Mouse (Mus musculus): ENCODE measurements around the gene Ralgapb. TPM values are rescaled to one million over a fixed set of nuclear protein-coding genes. Genes with fewer than 3 reads are reported as not detected.

Ralgapb gene
- total and polyA plus RNA-seq, 2 experiments = 6.1 to 9.7 TPM

GRCm38 (mm10) chr2:158501836-158502812, 92.5 kb downstream of the Ralgapb start, which contains the start of gene Adig:
Gene Adig (plus strand): TSS chr2:158502612.
- DNase-seq (ENCODE audit: extremely low read depth, low read depth, low spot score) = peak; percentile 10
- 78% methylated on average over 11 of the region's 11 CpGs for WGBS

GRCm38 (mm10) chr2:158503226-158503625, 93.6 kb downstream of the Ralgapb start:
- TF ChIP-seq POLR2A (IDR thresholded peaks at IDR 0.05; ENCODE audit: extremely low read depth, insufficient read depth, low read length) = no peak
- no peak for TF ChIP-seq CTCF (IDR thresholded peaks at IDR 0.05; ENCODE audit: low read depth, low read length)
- Histone ChIP-seq H3K4me3 (ENCODE audit: insufficient read depth, low read depth, low read length) (no peak overlapping the region), H3K36me3 (ENCODE audit: control insufficient read depth, insufficient read depth, low read length) (no peaks in the 10 kb centered on the region), H3K79me2 (ENCODE audit: control insufficient read depth, insufficient read depth, low read length) (no peaks in the 10 kb centered on the region), H3K27me3 (ENCODE audit: control insufficient read depth, insufficient read depth, low read length) (no peaks in the 10 kb centered on the region), H3K4me1 (ENCODE audit: control insufficient read depth, insufficient read depth, low read length) (no peaks in the 10 kb centered on the region), H3K27ac (replicated peaks; ENCODE audit: insufficient read depth, low read depth, low read length) (no peak overlapping the region), H3K9ac (ENCODE audit: low read depth, low read length) (no peak overlapping the region)
- no peak for DNase-seq (ENCODE audit: extremely low read depth, low read depth, low spot score)
- 84% methylated on average over 7 of the region's 7 CpGs for WGBS

More at GRCm38 (mm10) chr2:158501836-158502812, 92.5 kb downstream of the Ralgapb start, which contains the start of gene Adig:
- Histone ChIP-seq H3K27me3 (ENCODE audit: control insufficient read depth, insufficient read depth, low read length) (no peaks in the 10 kb centered on the region), H3K79me2 (ENCODE audit: control insufficient read depth, insufficient read depth, low read length) (no peaks in the 10 kb centered on the region), H3K36me3 (ENCODE audit: control insufficient read depth, insufficient read depth, low read length) (peaks cover 6% of the 10 kb centered on the region; the same call in 1 of the 2 replicates), H3K4me3 (ENCODE audit: insufficient read depth, low read depth, low read length) (no peak within 1 kb of the TSS), H3K27ac (replicated peaks; ENCODE audit: insufficient read depth, low read depth, low read length) (no peak within 1 kb of the TSS), H3K9ac (ENCODE audit: low read depth, low read length) (no peak within 1 kb of the TSS), H3K4me1 (ENCODE audit: control insufficient read depth, insufficient read depth, low read length) (no peaks in the 10 kb centered on the region)
- TF ChIP-seq CTCF (IDR thresholded peaks at IDR 0.05; ENCODE audit: low read depth, low read length) (no peak), POLR2A (IDR thresholded peaks at IDR 0.05; ENCODE audit: extremely low read depth, insufficient read depth, low read length) (no peak)

GRCm38 (mm10) chr2:158503671-158504070, 94.0 kb downstream of the Ralgapb start:
- H3K79me2 ChIP-seq (ENCODE audit: control insufficient read depth, insufficient read depth, low read length) = no peaks in the 10 kb centered on the region
- H3K4me3 ChIP-seq (ENCODE audit: insufficient read depth, low read depth, low read length) = no peak overlapping the region
- no peak for TF ChIP-seq POLR2A (IDR thresholded peaks at IDR 0.05; ENCODE audit: extremely low read depth, insufficient read depth, low read length)
- no peak for TF ChIP-seq CTCF (IDR thresholded peaks at IDR 0.05; ENCODE audit: low read depth, low read length)
- H3K27ac ChIP-seq (replicated peaks; ENCODE audit: insufficient read depth, low read depth, low read length) = no peak overlapping the region
- no peaks in the 10 kb centered on the region for H3K36me3 ChIP-seq (ENCODE audit: control insufficient read depth, insufficient read depth, low read length)
- 83% methylated on average over 4 of the region's 4 CpGs for WGBS
- no peaks in the 10 kb centered on the region for H3K27me3 ChIP-seq (ENCODE audit: control insufficient read depth, insufficient read depth, low read length)
- no peak overlapping the region for H3K9ac ChIP-seq (ENCODE audit: low read depth, low read length)
- DNase-seq (ENCODE audit: extremely low read depth, low read depth, low spot score) = peak; percentile 13
- H3K4me1 ChIP-seq (ENCODE audit: control insufficient read depth, insufficient read depth, low read length) = no peaks in the 10 kb centered on the region

GRCm38 (mm10) chr2:158506475-158506874, 96.8 kb downstream of the Ralgapb start:
- 81% methylated on average over 5 of the region's 5 CpGs for WGBS
- TF ChIP-seq CTCF (IDR thresholded peaks at IDR 0.05; ENCODE audit: low read depth, low read length) = no peak
- no peak for TF ChIP-seq POLR2A (IDR thresholded peaks at IDR 0.05; ENCODE audit: extremely low read depth, insufficient read depth, low read length)
- no peaks in the 10 kb centered on the region for H3K4me1 ChIP-seq (ENCODE audit: control insufficient read depth, insufficient read depth, low read length)

GRCm38 (mm10) chr2:158507046-158507445, 97.4 kb downstream of the Ralgapb start:
- H3K79me2 ChIP-seq (ENCODE audit: control insufficient read depth, insufficient read depth, low read length) = no peaks in the 10 kb centered on the region
- no peak for DNase-seq (ENCODE audit: extremely low read depth, low read depth, low spot score)
- H3K9ac ChIP-seq (ENCODE audit: low read depth, low read length) = no peak overlapping the region
- no peaks in the 10 kb centered on the region for H3K4me1 ChIP-seq (ENCODE audit: control insufficient read depth, insufficient read depth, low read length)
- no peaks in the 10 kb centered on the region for H3K36me3 ChIP-seq (ENCODE audit: control insufficient read depth, insufficient read depth, low read length)
- WGBS = 93% methylated on average over 10 of the region's 10 CpGs
- no peak overlapping the region for H3K27ac ChIP-seq (replicated peaks; ENCODE audit: insufficient read depth, low read depth, low read length)
- H3K4me3 ChIP-seq (ENCODE audit: insufficient read depth, low read depth, low read length) = no peak overlapping the region
- TF ChIP-seq POLR2A (IDR thresholded peaks at IDR 0.05; ENCODE audit: extremely low read depth, insufficient read depth, low read length) = no peak
- no peak for TF ChIP-seq CTCF (IDR thresholded peaks at IDR 0.05; ENCODE audit: low read depth, low read length)
- H3K27me3 ChIP-seq (ENCODE audit: control insufficient read depth, insufficient read depth, low read length) = no peaks in the 10 kb centered on the region

More at GRCm38 (mm10) chr2:158506475-158506874, 96.8 kb downstream of the Ralgapb start:
- Histone ChIP-seq H3K27ac (replicated peaks; ENCODE audit: insufficient read depth, low read depth, low read length) (no peak overlapping the region), H3K36me3 (ENCODE audit: control insufficient read depth, insufficient read depth, low read length) (no peaks in the 10 kb centered on the region), H3K9ac (ENCODE audit: low read depth, low read length) (no peak overlapping the region), H3K4me3 (ENCODE audit: insufficient read depth, low read depth, low read length) (no peak overlapping the region), H3K79me2 (ENCODE audit: control insufficient read depth, insufficient read depth, low read length) (no peaks in the 10 kb centered on the region), H3K27me3 (ENCODE audit: control insufficient read depth, insufficient read depth, low read length) (no peaks in the 10 kb centered on the region)
- DNase-seq (ENCODE audit: extremely low read depth, low read depth, low spot score) = no peak

All from liver, adult 2 months (tissue).